Mouse (Mus musculus) heart, postnatal 0 days (tissue): Measurements from ENCODE around the gene Grpel1. TPM values are rescaled to one million over a fixed set of nuclear protein-coding genes. Genes with fewer than 3 reads are reported as not detected.

Experiments
- ATAC-seq: fragments of 200-750 bp; cut with Nextera tagmentation; 2 replicates; pipeline ENCODE4 v1.8.0; 2017; ENCODE audit warnings: low read depth, moderate number of reproducible peaks, moderate library complexity; ENCODE audit not compliant: insufficient read depth
- DNase-seq: peaks from one replicate; pipeline ENCODE4 v3.0.0-alpha.2; 2016; ENCODE audit warnings: low spot score
- H3K27ac ChIP-seq: fragments of 300-500 bp; sonication (generic); 2 replicates; pipeline ENCODE4 v1.5.1; 2014; ENCODE audit warnings: low read depth, mild to moderate bottlenecking
- H3K27me3 ChIP-seq: fragments of 300-500 bp; sonication (generic); 2 replicates; pipeline ENCODE4 v1.6.1; 2014; ENCODE audit warnings: low read length, mixed read lengths; ENCODE audit not compliant: control insufficient read depth, insufficient read depth
- H3K36me3 ChIP-seq: fragments of 300-500 bp; sonication (generic); replicated peaks from 2 replicates; pipeline ENCODE4 v1.6.1; 2014; ENCODE audit warnings: low read length, mixed read lengths; ENCODE audit not compliant: control insufficient read depth, insufficient read depth
- H3K4me1 ChIP-seq: fragments of 300-500 bp; sonication (generic); 2 replicates; pipeline ENCODE4 v1.6.1; 2014; ENCODE audit warnings: antibody characterized with exemption; ENCODE audit not compliant: control insufficient read depth, insufficient read depth
- H3K4me2 ChIP-seq: fragments of 300-500 bp; sonication (generic); 2 replicates; pipeline ENCODE4 v1.6.1; 2014; ENCODE audit warnings: low read depth, mild to moderate bottlenecking, low read length, moderate library complexity
- H3K4me3 ChIP-seq: fragments of 300-500 bp; sonication (generic); 2 replicates; pipeline ENCODE4 v1.5.1; 2014; ENCODE audit warnings: low read depth, low read length
- H3K9ac ChIP-seq: fragments of 300-500 bp; sonication (generic); replicated peaks from 2 replicates; pipeline ENCODE4 v1.6.1; 2014; ENCODE audit warnings: low read depth, low read length, mixed read lengths
- H3K9me3 ChIP-seq: fragments of 300-500 bp; sonication (generic); replicated peaks from 2 replicates; pipeline ENCODE4 v1.6.1; 2016; ENCODE audit warnings: low read length; ENCODE audit not compliant: control insufficient read depth
- CTCF ChIP-seq: IDR thresholded peaks from 2 replicates; pipeline ENCODE4 v1.5.1; 2016; ENCODE audit warnings: antibody characterized with exemption, control low read depth, low read depth
- EP300 ChIP-seq: IDR thresholded peaks from 2 replicates; pipeline ENCODE4 v1.6.1; 2016; ENCODE audit warnings: antibody characterized with exemption, low read depth
- WGBS: fragments of 180-500 bp; shearing (Covaris S2); extraction: QIAGEN DNeasy Blood & Tissue Kit; methylation state at CpG from one replicate; pipeline ENCODE4 v1.1.7; 2014; 5-methylcytosine and 5-hydroxymethylcytosine counted together
- polyA plus RNA-seq: library from polyadenylated mRNA; unstranded; fragments of >200 nt; fragmentation: Nextera tagmentation; extraction: Ambion mirVana; gene quantifications from 2 replicates; pipeline ENCODE4 v1.2.1, GENCODE M21; 2015
- total RNA-seq: library from RNA; depleted of rRNA; stranded (reverse); fragments of >200 nt; gene quantifications from 2 replicates; pipeline ENCODE4 v1.2.3, GENCODE M21; 2014; ENCODE audit warnings: low replicate concordance; rRNA removed

Gene Grpel1
- total RNA-seq = 30.1 and 37.1 TPM in 2 replicates
- polyA plus RNA-seq = 82.8 and 84.0 TPM in 2 replicates

DNA sequence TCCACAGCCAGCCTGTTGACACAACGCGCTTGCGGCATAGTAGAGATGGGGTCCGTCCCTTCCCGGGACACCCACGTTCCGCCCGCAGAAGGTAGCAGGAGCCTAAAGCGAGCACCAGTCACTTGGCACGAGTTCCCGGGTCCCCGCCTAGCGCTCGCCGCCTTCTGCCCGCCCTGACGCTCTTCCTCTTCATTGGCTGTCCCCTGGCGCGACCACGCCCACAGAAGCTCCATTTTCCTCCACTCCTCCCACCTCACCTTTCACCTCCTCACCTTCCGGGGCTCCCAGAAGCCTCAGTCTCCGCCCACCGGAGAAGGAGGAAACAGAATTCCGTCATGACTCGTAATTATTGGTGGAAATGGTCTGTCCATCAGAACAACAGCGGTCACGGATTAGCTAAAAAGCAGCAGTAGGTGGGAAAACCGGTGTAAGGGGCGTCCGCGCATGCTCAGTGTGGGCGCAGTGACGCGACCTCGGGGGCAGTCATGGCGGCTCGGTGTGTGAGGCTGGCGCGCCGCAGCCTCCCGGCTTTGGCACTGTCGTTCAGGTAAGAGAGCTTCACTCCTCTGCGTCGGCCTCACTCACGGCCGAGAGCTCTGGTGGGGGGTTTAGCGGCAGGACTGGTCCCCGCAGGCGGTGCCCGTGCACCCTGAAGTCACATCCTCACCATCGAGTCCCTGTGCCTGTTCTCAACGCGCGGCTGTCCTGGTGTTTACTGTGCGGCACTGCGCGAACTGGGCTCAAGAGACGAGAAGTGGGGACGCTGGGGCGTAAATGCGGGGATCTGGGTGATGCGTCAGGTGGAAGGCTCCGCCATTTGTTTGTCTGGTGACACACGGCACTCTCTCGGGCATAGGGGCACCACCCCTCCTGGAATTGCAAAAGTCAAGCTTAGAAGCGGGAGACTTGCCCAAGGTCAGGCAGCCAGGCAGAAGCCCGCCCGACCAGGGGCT is at the start of gene Grpel1:
TSS of gene Grpel1 (plus strand) at position 290 of the 953 bp plus-strand sequence.
- no peak for TF ChIP-seq CTCF
- Histone ChIP-seq H3K4me1 (peaks cover 12% of the 10 kb centered on the region; the same call in 1 of the 2 replicates), H3K9ac (peak within 1 kb of the TSS; percentile 80), H3K4me2 (peak within 1 kb of the TSS; percentile 89), H3K4me3 (peak within 1 kb of the TSS; percentile 82), H3K36me3 (peaks cover 9% of the 10 kb centered on the region), H3K27ac (peak within 1 kb of the TSS; percentile 80), H3K9me3 (no peaks in the 10 kb centered on the region), H3K27me3 (no peaks in the 10 kb centered on the region)
- DNase-seq = peak; percentile 100
- ATAC-seq = peak; percentile 94
- under 1% methylated on average over 68 of the region's 68 CpGs for WGBS

DNA sequence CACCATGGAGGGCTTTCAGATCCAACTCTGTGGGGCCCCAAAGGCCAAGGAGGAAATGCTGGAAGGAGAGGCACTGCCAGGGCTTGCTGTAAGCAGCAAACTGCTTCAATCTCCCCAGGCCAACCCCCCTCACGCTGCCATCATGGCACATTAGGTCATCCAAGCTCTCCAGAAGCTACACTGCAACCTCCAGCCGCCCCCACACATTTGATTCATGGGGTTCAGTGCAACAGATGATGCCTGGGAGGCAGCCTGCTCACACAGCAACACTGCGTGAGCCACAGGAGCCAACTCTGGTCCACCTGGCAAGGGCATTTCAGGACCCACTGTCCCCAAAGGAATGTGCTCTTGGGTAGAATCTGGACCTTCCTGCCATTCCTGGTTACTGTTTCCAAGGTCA is 44.9 kb upstream of the Grpel1 start:
- Histone ChIP-seq H3K27me3 (peaks cover 3% of the 10 kb centered on the region), H3K9me3 (peaks cover 3% of the 10 kb centered on the region; the same call in 1 of the 2 replicates), H3K36me3 (no peaks in the 10 kb centered on the region), H3K27ac (no peak overlapping the region), H3K4me1 (no peaks in the 10 kb centered on the region), H3K4me3 (no peak overlapping the region), H3K9ac (no peak overlapping the region), H3K4me2 (no peak overlapping the region)
- DNase-seq (no peak), ATAC-seq (no peak)
- whole genome bisulfite sequencing = 67% methylated on average over 3 of the region's 3 CpGs
- no peak for TF ChIP-seq CTCF
- no peak for TF ChIP-seq EP300

DNA sequence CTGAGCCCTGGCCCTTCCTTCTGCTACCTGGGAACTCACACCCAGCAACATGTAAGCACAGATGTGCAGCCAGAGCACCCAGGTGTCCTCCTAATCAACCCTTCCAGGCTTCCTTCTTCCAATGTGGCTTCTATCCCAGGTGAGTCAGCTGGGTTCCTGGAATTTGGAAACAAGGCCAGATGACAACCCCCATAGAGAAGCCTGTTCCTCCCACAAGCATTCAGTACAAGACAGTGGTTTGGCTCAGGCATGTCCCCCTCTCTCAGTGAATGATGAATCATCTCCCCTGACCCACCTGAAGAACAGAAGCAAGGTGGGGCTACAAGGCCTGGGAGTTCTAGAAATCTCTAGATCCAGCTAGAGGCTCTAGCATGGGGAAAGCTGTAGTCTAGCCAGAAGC is 42.1 kb upstream of the Grpel1 start:
- DNase-seq (no peak), ATAC-seq (no peak)
- H3K27me3 ChIP-seq = peaks cover 14% of the 10 kb centered on the region
- no peak overlapping the region for H3K9ac ChIP-seq
- peaks cover 3% of the 10 kb centered on the region; the same call in 1 of the 2 replicates for H3K9me3 ChIP-seq
- H3K4me1 ChIP-seq = no peaks in the 10 kb centered on the region
- H3K4me3 ChIP-seq = no peak overlapping the region
- no peak overlapping the region for H3K27ac ChIP-seq
- H3K4me2 ChIP-seq = no peak overlapping the region
- no peaks in the 10 kb centered on the region for H3K36me3 ChIP-seq
- no peak for TF ChIP-seq CTCF

DNA sequence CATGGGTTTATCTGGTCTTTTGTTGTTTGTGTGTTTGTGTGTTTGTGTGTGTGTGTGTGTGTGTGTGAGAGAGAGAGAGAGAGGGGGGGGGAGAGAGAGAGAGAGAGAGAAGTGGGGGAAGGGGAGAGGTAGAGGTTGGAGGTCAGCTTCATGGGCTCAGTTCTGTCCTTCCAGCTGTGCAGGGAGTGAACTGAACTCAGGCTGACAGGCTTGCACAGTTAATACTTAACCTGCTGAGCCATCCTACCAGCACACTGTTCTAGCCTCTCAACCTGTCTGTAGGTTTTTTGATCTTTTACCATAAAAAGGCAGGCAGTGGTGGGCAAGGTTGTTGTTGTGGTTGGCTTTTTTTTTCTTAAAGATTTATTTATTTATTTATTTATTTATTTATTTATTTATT is 40.1 kb upstream of the Grpel1 start:
- H3K36me3 ChIP-seq = no peaks in the 10 kb centered on the region
- H3K27me3 ChIP-seq = peaks cover 14% of the 10 kb centered on the region
- TF ChIP-seq CTCF (no peak), EP300 (no peak)
- H3K9me3 ChIP-seq = peaks cover 3% of the 10 kb centered on the region; the same call in 1 of the 2 replicates
- H3K4me2 ChIP-seq = no peak overlapping the region
- ATAC-seq (no peak), DNase-seq (no peak)
- H3K4me1 ChIP-seq = no peaks in the 10 kb centered on the region
- H3K4me3 ChIP-seq = no peak overlapping the region
- H3K9ac ChIP-seq = no peak overlapping the region
- H3K27ac ChIP-seq = no peak overlapping the region

DNA sequence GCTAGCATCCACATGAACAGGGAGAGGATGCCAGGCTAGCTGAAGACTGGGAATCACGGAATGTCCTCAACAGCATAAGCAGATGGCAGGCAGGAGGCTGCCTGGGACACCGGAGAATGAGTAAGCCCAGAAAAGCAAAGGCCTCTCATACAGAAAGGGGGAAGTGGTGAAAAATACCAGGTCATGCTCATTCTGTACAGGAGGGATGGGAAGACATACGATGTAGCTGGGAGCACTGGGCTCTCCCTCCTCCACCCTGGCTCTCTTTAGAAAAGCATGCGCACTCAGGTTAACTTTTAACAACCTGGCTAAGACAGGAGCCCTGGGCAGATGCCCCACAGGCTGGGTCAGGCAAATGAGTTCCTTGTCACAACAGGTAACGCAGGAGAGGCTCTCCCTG is 38.4 kb upstream of the Grpel1 start:
- Histone ChIP-seq H3K9me3 (peaks cover 3% of the 10 kb centered on the region; the same call in 1 of the 2 replicates), H3K27me3 (peaks cover 14% of the 10 kb centered on the region), H3K27ac (no peak overlapping the region), H3K4me1 (no peaks in the 10 kb centered on the region), H3K9ac (no peak overlapping the region), H3K4me3 (no peak overlapping the region), H3K4me2 (no peak overlapping the region), H3K36me3 (no peaks in the 10 kb centered on the region)
- ATAC-seq = no peak
- DNase-seq = no peak
- no peak for TF ChIP-seq EP300
- no peak for TF ChIP-seq CTCF
- WGBS = 76% methylated on average over 5 of the region's 5 CpGs
